Mouse (Mus musculus) megakaryocyte, embryonic 14.5 days (primary cell): ENCODE results near the gene Aspa.

ENCODE experiments used
- FLI1 ChIP-seq: IDR thresholded peaks from 2 replicates; pipeline ENCODE4 v1.6.1; 2012; ENCODE audit warnings: low read length, inconsistent platforms, mixed read lengths
- GATA1 ChIP-seq: IDR thresholded peaks from 3 replicates; pipeline ENCODE4 v1.6.1; 2012; ENCODE audit warnings: mixed read lengths, low read length, inconsistent platforms, borderline replicate concordance

GRCm38 (mm10) chr11:73370946-73371345, 41.5 kb upstream of the Aspa start, which contains the start of gene Olfr376:
- TF ChIP-seq GATA1 (no peak), FLI1 (no peak)
